Mouse (Mus musculus): Measurements from ENCODE around the gene Fbxo46. TPM values are rescaled to one million over a fixed set of nuclear protein-coding genes. Genes with fewer than 3 reads are reported as not detected.

The Fbxo46 gene
- polyA plus RNA-seq, 1 experiment from 2014 or later, result 3.6 TPM

GRCm38 (mm10) chr7:19100290-19100689 lies 19.4 kb upstream of the Fbxo46 start:
- 79% methylated on average over 1 of the region's 1 CpGs for WGBS (ENCODE audit: insufficient replicate concordance)
- no peak overlapping the region for H3K27ac ChIP-seq (ENCODE audit: low read depth)
- no peaks in the 10 kb centered on the region for H3K9me3 ChIP-seq (ENCODE audit: low read length)
- H3K4me3 ChIP-seq (ENCODE audit: low read depth, low read length), result no peak overlapping the region
- no peak overlapping the region for H3K9ac ChIP-seq (replicated peaks)
- DNase-seq (peak; percentile 11), ATAC-seq (no peak)
- peaks cover 6% of the 10 kb centered on the region for H3K4me1 ChIP-seq (ENCODE audit: insufficient read depth)
- H3K36me3 ChIP-seq (replicated peaks; ENCODE audit: insufficient read depth, low read length), result no peaks in the 10 kb centered on the region; the same call in 1 of the 2 replicates
- H3K4me2 ChIP-seq (ENCODE audit: low read depth, low read length), result no peak overlapping the region
- peaks cover 11% of the 10 kb centered on the region for H3K27me3 ChIP-seq (ENCODE audit: insufficient read depth, low read length)
- no peak for TF ChIP-seq CTCF (IDR thresholded peaks at IDR 0.05; ENCODE audit: low read depth)
- TF ChIP-seq EP300 (IDR thresholded peaks at IDR 0.05; ENCODE audit: low read depth), result no peak

GRCm38 (mm10) chr7:19103741-19104140 lies 15.9 kb upstream of the Fbxo46 start:
- H3K36me3 ChIP-seq (replicated peaks; ENCODE audit: insufficient read depth, low read length), result no peaks in the 10 kb centered on the region
- DNase-seq (no peak), ATAC-seq (no peak)
- H3K27ac ChIP-seq (ENCODE audit: low read depth), result no peak overlapping the region
- H3K9me3 ChIP-seq (ENCODE audit: low read length), result no peaks in the 10 kb centered on the region
- H3K4me3 ChIP-seq (ENCODE audit: low read depth, low read length), result no peak overlapping the region
- H3K4me2 ChIP-seq (ENCODE audit: low read depth, low read length), result no peak overlapping the region
- no peaks in the 10 kb centered on the region for H3K27me3 ChIP-seq (ENCODE audit: insufficient read depth, low read length)
- H3K4me1 ChIP-seq (ENCODE audit: insufficient read depth), result 0 out of 2 replicates have a peak, but pooled peaks cover 4% of the 10 kb centered on the region
- no peak overlapping the region for H3K9ac ChIP-seq (replicated peaks)
- TF ChIP-seq CTCF (IDR thresholded peaks at IDR 0.05; ENCODE audit: low read depth), result no peak
- TF ChIP-seq EP300 (IDR thresholded peaks at IDR 0.05; ENCODE audit: low read depth), result no peak

GRCm38 (mm10) chr7:19104486-19104885 lies 15.2 kb upstream of the Fbxo46 start:
- 62% methylated on average over 2 of the region's 2 CpGs for whole genome bisulfite sequencing (ENCODE audit: insufficient replicate concordance)
- Histone ChIP-seq H3K4me2 (ENCODE audit: low read depth, low read length) (no peak overlapping the region), H3K27ac (ENCODE audit: low read depth) (no peak overlapping the region), H3K4me3 (ENCODE audit: low read depth, low read length) (no peak overlapping the region), H3K9ac (replicated peaks) (no peak overlapping the region), H3K4me1 (ENCODE audit: insufficient read depth) (0 out of 2 replicates have a peak, but pooled peaks cover 4% of the 10 kb centered on the region), H3K36me3 (replicated peaks; ENCODE audit: insufficient read depth, low read length) (no peaks in the 10 kb centered on the region), H3K9me3 (ENCODE audit: low read length) (no peaks in the 10 kb centered on the region), H3K27me3 (ENCODE audit: insufficient read depth, low read length) (no peaks in the 10 kb centered on the region)
- no peak for DNase-seq
- no peak for ATAC-seq
- no peak for TF ChIP-seq EP300 (IDR thresholded peaks at IDR 0.05; ENCODE audit: low read depth)
- no peak for TF ChIP-seq CTCF (IDR thresholded peaks at IDR 0.05; ENCODE audit: low read depth)

- TF ChIP-seq CTCF (IDR thresholded peaks at IDR 0.05; ENCODE audit: low read depth) (no peak), EP300 (IDR thresholded peaks at IDR 0.05; ENCODE audit: low read depth) (no peak)
- no peaks in the 10 kb centered on the region for H3K27me3 ChIP-seq (ENCODE audit: insufficient read depth, low read length)
- no peak for DNase-seq
- no peak for ATAC-seq
- H3K36me3 ChIP-seq (replicated peaks; ENCODE audit: insufficient read depth, low read length), result no peaks in the 10 kb centered on the region
- H3K9me3 ChIP-seq (ENCODE audit: low read length), result no peaks in the 10 kb centered on the region
- no peak overlapping the region for H3K9ac ChIP-seq (replicated peaks)
- H3K4me3 ChIP-seq (ENCODE audit: low read depth, low read length), result no peak overlapping the region
- H3K4me1 ChIP-seq (ENCODE audit: insufficient read depth), result peaks cover 9% of the 10 kb centered on the region
- WGBS (ENCODE audit: insufficient replicate concordance), result 51% methylated on average over 3 of the region's 3 CpGs
- H3K4me2 ChIP-seq (ENCODE audit: low read depth, low read length), result no peak overlapping the region
- H3K27ac ChIP-seq (ENCODE audit: low read depth), result no peak overlapping the region
Measured at GRCm38 (mm10) chr7:19107436-19107835, 12.2 kb upstream of the Fbxo46 start.

- Histone ChIP-seq H3K4me1 (ENCODE audit: insufficient read depth) (peaks cover 9% of the 10 kb centered on the region), H3K4me3 (ENCODE audit: low read depth, low read length) (no peak overlapping the region), H3K36me3 (replicated peaks; ENCODE audit: insufficient read depth, low read length) (no peaks in the 10 kb centered on the region), H3K9ac (replicated peaks) (no peak overlapping the region), H3K9me3 (ENCODE audit: low read length) (no peaks in the 10 kb centered on the region), H3K27ac (ENCODE audit: low read depth) (no peak overlapping the region), H3K4me2 (ENCODE audit: low read depth, low read length) (no peak overlapping the region), H3K27me3 (ENCODE audit: insufficient read depth, low read length) (no peaks in the 10 kb centered on the region)
- WGBS (ENCODE audit: insufficient replicate concordance), result 78% methylated on average over 1 of the region's 1 CpGs
- ATAC-seq, result no peak
- TF ChIP-seq CTCF (IDR thresholded peaks at IDR 0.05; ENCODE audit: low read depth) (no peak), EP300 (IDR thresholded peaks at IDR 0.05; ENCODE audit: low read depth) (no peak)
- no peak for DNase-seq
Measured at GRCm38 (mm10) chr7:19109565-19109964, 10.1 kb upstream of the Fbxo46 start.

GRCm38 (mm10) chr7:19118028-19118771 lies 1.5 kb upstream of the Fbxo46 start, which contains the start of gene Gm4969:
Gene Gm4969 (minus strand): TSS chr7:19118368.
- peak; percentile 16; the same call in 1 of the 2 replicates for ATAC-seq
- peak; percentile 72 for DNase-seq
- no peaks in the 10 kb centered on the region for H3K9me3 ChIP-seq (ENCODE audit: low read length)
- peak within 1 kb of the TSS; percentile 48 for H3K4me2 ChIP-seq (ENCODE audit: low read depth, low read length)
- peaks cover 21% of the 10 kb centered on the region for H3K4me1 ChIP-seq (ENCODE audit: insufficient read depth)
- H3K27ac ChIP-seq (ENCODE audit: low read depth), result no peak within 1 kb of the TSS
- WGBS (ENCODE audit: insufficient replicate concordance), result 32% methylated on average over 63 of the region's 64 CpGs
- no peaks in the 10 kb centered on the region for H3K36me3 ChIP-seq (replicated peaks; ENCODE audit: insufficient read depth, low read length)
- H3K27me3 ChIP-seq (ENCODE audit: insufficient read depth, low read length), result no peaks in the 10 kb centered on the region
- no peak within 1 kb of the TSS for H3K9ac ChIP-seq (replicated peaks)
- TF ChIP-seq EP300 (IDR thresholded peaks at IDR 0.05; ENCODE audit: low read depth) (no peak), CTCF (IDR thresholded peaks at IDR 0.05; ENCODE audit: low read depth) (peak; percentile 37; the same call in 1 of the 2 replicates)
- H3K4me3 ChIP-seq (ENCODE audit: low read depth, low read length), result no peak within 1 kb of the TSS
